Mouse (Mus musculus): ENCODE measurements around the gene Ppp2r5a.
"Not testable (repeated sequence)": the region's sequence is repeated elsewhere in the genome, so short reads cannot be mapped to it uniquely, and the experiment has no call there.

The Ppp2r5a gene

GRCm38 (mm10) chr1:191403074-191403473, at the start of gene Ppp2r5a:
Ppp2r5a (minus strand) TSS chr1:191403272.
- DNase-seq (ENCODE audit: low spot score), result no peak

GRCm38 (mm10) chr1:191450614-191451013, 47.5 kb upstream of the Ppp2r5a start:
- DNase-seq (ENCODE audit: low spot score), result no peak

GRCm38 (mm10) chr1:191449537-191449936, 46.5 kb upstream of the Ppp2r5a start:
- no peak for DNase-seq (ENCODE audit: low spot score)

GRCm38 (mm10) chr1:191447391-191448016, 44.4 kb upstream of the Ppp2r5a start:
- DNase-seq (ENCODE audit: low spot score), result no peak

- DNase-seq (ENCODE audit: low spot score), result no peak
These were observed 43.2 kb upstream of the Ppp2r5a start for GRCm38 (mm10) chr1:191446307-191446706.

GRCm38 (mm10) chr1:191445831-191446258, 42.8 kb upstream of the Ppp2r5a start:
- no peak for DNase-seq (ENCODE audit: low spot score)

- DNase-seq (ENCODE audit: low spot score), result no peak
These were observed 42.3 kb upstream of the Ppp2r5a start for GRCm38 (mm10) chr1:191445401-191445800.

- no peak for DNase-seq (ENCODE audit: low spot score)
These were observed 41.4 kb upstream of the Ppp2r5a start for GRCm38 (mm10) chr1:191444467-191444866.

- DNase-seq (ENCODE audit: low spot score), result no peak
These were observed 35.9 kb upstream of the Ppp2r5a start for GRCm38 (mm10) chr1:191439011-191439410.

GRCm38 (mm10) chr1:191438546-191438945, 35.5 kb upstream of the Ppp2r5a start:
- no peak for DNase-seq (ENCODE audit: low spot score)

GRCm38 (mm10) chr1:191436647-191437046, 33.6 kb upstream of the Ppp2r5a start:
- DNase-seq (ENCODE audit: low spot score), result no peak

GRCm38 (mm10) chr1:191435359-191435758, 32.3 kb upstream of the Ppp2r5a start:
- DNase-seq (ENCODE audit: low spot score), result peak; percentile 57

- DNase-seq (ENCODE audit: low spot score), result no peak
These were observed 29.5 kb upstream of the Ppp2r5a start for GRCm38 (mm10) chr1:191432531-191432930.

GRCm38 (mm10) chr1:191432023-191432422, 29.0 kb upstream of the Ppp2r5a start:
- DNase-seq (ENCODE audit: low spot score), result no peak

GRCm38 (mm10) chr1:191430121-191430520, 27.0 kb upstream of the Ppp2r5a start:
- DNase-seq (ENCODE audit: low spot score), result no peak

GRCm38 (mm10) chr1:191425884-191426283, 22.8 kb upstream of the Ppp2r5a start:
- no peak for DNase-seq (ENCODE audit: low spot score)

- DNase-seq (ENCODE audit: low spot score), result no peak
These were observed 20.1 kb upstream of the Ppp2r5a start for GRCm38 (mm10) chr1:191423201-191423600.

GRCm38 (mm10) chr1:191422714-191423113, 19.6 kb upstream of the Ppp2r5a start:
- DNase-seq (ENCODE audit: low spot score), result not testable (repeated sequence)

- DNase-seq (ENCODE audit: low spot score), result no peak
These were observed 19.1 kb upstream of the Ppp2r5a start for GRCm38 (mm10) chr1:191422164-191422563.

GRCm38 (mm10) chr1:191421426-191421999, 18.4 kb upstream of the Ppp2r5a start:
- no peak for DNase-seq (ENCODE audit: low spot score)

- peak; percentile 47 for DNase-seq (ENCODE audit: low spot score)
These were observed 17.9 kb upstream of the Ppp2r5a start for GRCm38 (mm10) chr1:191420930-191421404.

GRCm38 (mm10) chr1:191419991-191420751, 17.1 kb upstream of the Ppp2r5a start:
- DNase-seq (ENCODE audit: low spot score), result no peak

GRCm38 (mm10) chr1:191419421-191419820, 16.3 kb upstream of the Ppp2r5a start:
- DNase-seq (ENCODE audit: low spot score), result no peak
